Mouse (Mus musculus) kidney, adult 2 months (tissue): ENCODE measurements around the gene Coa6.

Experiments
- CTCF ChIP-seq: fragments of 200-500 bp; conservative IDR thresholded peaks from 2 replicates; pipeline ENCODE4 v1.5.1; 2011; ENCODE audit warnings: low read depth, mild to moderate bottlenecking, control low read depth, low read length, moderate library complexity, mixed read lengths; ENCODE audit not compliant: insufficient read depth, insufficient read length
- POLR2A ChIP-seq: fragments of 200-500 bp; IDR thresholded peaks from one replicate; pipeline ENCODE4 v1.6.1; 2011; ENCODE audit warnings: low read depth, low read length, control low read depth

DNA sequence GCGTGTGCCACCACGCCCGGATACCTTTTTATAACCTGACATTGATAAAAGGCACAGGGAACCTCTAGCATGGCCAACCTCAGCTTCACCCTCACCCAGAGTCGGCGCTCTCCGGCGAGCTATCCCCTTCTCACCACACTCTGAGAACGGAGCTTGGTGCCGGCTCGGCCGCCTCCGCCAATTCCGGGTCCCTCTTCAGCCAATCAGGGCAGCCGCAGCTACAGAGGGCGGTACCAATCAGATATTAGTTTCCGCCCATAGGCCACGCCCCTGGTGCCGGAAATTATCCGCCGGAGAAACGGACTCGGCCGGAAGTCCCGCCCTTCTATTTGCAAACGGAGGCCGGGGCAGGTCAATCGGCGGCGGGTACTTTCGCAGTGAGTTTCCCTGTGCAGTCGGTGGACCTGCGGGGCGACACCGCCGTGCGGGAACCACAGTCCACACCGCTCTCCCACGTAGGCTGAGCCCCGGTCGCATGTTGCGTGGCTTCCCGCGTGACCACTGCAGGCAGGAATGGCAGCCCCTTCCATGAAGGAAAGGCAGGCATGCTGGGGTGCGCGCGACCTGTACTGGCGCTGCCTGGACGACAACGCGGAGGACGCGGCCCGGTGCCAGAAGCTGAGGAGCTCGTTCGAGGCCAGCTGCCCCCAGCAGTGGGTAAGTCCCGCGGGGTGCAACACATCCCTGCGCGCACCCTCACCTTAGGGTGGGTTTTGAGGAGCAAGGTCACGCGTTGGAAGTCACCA lies at the start of gene Coa6:
- TF ChIP-seq POLR2A = peak; percentile 6
- TF ChIP-seq CTCF = no peak
